Mouse (Mus musculus) layer of hippocampus, adult 9-10 months (tissue): ENCODE measurements around the gene Lgi1.
A peak's percentile ranks its signal among the peaks of the same experiment; 100 is the strongest.

Source experiments
- DNase-seq: peaks from one replicate; pipeline ENCODE4 v3.0.0; 2022; ENCODE audit warnings: low spot score

Lgi1 gene

GRCm38 (mm10) chr19:38327002-38327401 is 62.7 kb downstream of the Lgi1 start:
- no peak for DNase-seq

- no peak for DNase-seq
Observed at GRCm38 (mm10) chr19:38328010-38328409, 63.7 kb downstream of the Lgi1 start.

DNA sequence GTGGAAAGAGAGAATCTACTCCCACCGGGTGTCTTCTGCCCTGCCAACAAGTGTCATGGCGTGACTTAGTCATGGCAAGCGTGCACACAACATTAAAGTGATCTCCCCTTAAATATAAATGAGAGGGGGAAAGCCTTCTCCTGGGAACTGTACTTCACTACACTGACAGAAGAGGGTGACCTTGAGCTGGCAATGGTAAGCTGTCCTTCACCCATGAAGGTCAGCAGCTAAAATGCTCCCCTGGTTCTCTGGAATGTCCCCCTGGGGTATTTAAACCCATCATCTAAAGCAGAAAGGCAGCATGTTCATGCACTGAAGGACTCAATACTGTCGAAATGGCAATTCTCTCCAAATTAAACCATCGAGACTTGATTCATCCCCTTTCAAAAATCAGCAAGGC is 64.9 kb downstream of the Lgi1 start:
- DNase-seq = no peak

DNA sequence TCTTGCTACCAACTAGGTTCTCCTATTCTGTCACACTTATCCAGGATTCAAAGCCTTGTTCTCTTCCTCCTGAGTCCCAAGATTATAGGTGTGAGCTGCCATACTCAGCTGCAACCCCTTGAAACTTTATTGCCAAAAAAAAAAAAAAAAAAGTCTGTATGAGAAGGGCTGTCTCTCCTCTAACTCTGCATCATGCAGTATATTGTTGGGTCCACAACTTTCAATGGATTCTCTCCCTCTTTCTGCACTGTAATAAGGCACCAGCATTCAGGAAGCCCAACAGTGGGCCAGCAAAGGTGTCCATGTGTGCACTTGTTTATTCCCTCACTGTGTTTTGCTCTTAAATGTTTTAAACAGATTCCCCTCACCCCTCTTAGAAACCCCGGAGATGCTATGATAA is 66.7 kb downstream of the Lgi1 start:
- DNase-seq = no peak

GRCm38 (mm10) chr19:38332245-38332644 is 67.9 kb downstream of the Lgi1 start:
- DNase-seq = no peak

DNA sequence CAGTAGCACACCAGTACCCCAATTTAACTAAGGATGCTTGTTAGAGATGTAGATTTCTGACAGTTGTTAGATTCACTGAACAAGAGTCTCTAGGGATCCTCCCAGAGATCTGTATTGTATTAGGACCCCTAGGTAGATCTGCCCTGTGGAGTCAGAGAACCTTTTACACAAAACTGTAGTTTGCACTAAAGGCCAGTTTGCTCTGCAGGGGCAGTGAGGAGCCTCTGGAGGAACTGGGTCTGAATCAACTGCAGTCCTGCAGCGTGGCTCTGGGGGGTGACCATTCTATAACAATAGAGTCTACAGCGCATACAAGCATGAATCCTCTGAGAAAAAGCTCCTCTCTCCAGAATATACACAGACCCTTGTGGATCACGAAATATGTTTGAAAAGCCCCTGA is 68.5 kb downstream of the Lgi1 start:
- DNase-seq = no peak

- DNase-seq = no peak
Observed at GRCm38 (mm10) chr19:38336553-38336952, 72.2 kb downstream of the Lgi1 start.

DNA sequence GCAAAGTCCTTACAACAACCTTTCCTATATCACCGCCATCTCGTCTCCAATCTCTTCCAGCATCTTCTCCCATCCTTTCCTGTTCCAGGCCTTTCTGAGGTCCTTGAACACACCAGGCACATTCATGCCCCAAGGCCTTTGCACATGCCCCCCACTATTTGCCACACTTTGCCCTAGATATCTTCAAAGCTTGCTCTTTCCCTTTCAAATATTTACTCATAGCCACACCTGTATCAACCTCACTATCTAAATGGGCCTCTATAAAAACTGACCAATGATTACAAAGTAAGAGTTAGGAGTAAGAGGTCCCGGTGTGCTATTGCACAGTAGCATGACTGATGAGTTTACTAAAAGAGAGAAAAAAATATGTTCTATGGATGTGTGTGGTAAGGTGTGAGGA is 73.0 kb downstream of the Lgi1 start:
- no peak for DNase-seq

DNA sequence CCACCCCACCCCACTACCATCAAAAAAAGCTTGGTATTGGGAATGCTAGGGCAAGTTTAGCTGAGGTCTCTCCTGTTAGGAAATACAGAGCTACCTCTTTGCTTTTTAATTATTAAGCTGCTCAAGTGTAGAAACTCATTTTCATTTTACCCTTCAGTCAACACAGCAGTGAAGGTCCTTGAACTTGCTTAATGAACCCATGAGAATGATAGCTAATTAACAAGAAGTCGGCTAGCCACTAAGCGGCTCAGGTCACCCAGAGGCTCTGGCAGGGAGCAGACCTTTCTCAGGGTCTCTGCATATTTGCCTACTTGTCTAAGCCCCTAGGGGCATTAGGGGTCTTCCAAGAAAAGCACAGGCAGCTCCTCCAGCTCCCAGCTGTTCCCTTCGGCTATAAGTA is 75.4 kb downstream of the Lgi1 start:
- no peak for DNase-seq

DNA sequence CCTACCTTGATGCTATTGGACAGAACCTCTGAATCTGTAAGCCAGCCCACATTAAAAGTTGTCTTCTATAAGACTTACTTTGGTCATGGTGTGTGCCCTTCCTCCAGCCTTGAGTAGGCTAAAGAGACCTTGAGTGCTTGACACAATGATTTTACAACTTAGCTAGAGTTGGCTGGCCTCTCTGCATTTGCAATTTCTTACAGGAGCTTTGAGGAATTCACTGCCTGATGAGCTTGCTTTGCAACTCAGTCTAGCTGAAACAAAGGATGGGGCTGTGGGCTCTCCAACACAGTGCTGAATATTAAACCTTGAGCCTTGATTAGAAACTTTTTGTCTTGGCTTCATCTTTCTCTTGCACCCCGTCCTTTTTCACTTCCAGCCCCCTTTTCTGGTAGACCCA is 78.9 kb downstream of the Lgi1 start:
- no peak for DNase-seq

GRCm38 (mm10) chr19:38348271-38349012 is 84.1 kb downstream of the Lgi1 start:
- DNase-seq = no peak

- no peak for DNase-seq
Observed at GRCm38 (mm10) chr19:38349013-38349341, 84.6 kb downstream of the Lgi1 start.

GRCm38 (mm10) chr19:38351202-38351601 is 86.9 kb downstream of the Lgi1 start:
- DNase-seq = no peak

DNA sequence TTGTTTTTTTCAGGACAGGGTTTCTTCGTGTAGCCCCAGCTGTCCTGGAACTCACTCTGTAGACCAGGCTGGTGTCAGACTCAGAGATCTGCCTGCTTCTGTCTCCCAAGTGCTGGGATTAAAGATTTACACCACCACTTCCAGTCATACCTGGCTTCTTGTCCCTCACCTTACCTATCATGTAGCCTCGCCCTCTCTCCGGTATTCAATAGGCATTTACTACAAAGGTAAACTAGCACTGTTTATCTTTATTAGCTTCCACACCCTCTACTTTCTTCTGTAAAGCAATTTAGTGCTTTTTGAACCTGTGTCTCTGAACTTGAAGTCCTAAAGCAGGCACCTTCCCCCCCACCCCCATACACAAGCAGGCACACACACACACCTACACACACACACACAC is 87.4 kb downstream of the Lgi1 start:
- no peak for DNase-seq

GRCm38 (mm10) chr19:38352495-38353130 is 88.3 kb downstream of the Lgi1 start:
- DNase-seq = peak; percentile 70

DNA sequence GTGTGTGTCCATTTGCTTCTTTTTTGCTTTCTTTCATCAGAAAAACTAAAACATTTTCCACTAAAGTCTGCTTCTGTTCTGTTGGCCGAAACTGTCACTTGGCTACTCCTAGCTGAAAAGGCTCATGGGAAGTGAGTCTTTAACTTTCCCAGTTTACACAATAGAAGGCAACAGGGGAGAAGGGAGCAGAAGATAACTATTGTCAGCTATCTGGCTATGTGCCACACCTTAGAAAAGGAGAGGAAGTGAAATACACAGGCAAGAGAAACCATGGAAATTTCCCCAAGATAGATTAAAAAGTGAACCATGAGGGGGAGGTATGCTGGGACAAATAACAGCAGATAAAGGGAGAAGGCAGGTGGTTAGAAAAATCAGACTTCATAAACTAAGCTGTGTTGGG is 89.9 kb downstream of the Lgi1 start:
- no peak for DNase-seq

GRCm38 (mm10) chr19:38354819-38355360 is 90.6 kb downstream of the Lgi1 start:
- DNase-seq = no peak

DNA sequence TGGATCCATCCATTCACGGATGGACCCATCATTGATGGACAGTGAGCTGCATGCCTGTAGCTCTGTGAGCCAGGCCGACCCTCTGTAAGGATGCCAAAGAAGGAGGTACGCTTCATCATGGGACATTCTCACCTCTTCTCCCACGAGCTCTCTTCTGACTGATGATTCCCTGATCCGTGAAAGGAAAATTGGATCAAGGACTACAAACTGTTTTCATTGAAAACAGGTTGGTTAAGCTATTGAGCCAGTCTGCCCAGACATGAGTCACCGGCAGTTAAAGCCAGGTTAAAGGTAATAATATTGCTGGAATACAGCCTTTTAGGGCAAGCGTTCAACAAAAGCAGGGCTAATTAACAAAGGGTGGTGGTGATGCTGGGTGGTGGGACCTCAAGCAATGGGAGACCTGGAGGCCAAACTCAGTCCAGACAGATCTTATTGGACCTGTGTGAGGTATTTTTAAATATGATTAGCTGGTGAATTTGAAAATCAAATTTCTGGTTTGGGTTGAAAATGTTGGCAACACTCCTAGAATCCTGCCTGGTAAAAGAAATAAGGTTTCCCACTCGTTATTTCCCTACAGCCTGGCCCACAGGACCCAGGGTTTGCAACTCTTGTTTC is 92.0 kb downstream of the Lgi1 start:
- no peak for DNase-seq

DNA sequence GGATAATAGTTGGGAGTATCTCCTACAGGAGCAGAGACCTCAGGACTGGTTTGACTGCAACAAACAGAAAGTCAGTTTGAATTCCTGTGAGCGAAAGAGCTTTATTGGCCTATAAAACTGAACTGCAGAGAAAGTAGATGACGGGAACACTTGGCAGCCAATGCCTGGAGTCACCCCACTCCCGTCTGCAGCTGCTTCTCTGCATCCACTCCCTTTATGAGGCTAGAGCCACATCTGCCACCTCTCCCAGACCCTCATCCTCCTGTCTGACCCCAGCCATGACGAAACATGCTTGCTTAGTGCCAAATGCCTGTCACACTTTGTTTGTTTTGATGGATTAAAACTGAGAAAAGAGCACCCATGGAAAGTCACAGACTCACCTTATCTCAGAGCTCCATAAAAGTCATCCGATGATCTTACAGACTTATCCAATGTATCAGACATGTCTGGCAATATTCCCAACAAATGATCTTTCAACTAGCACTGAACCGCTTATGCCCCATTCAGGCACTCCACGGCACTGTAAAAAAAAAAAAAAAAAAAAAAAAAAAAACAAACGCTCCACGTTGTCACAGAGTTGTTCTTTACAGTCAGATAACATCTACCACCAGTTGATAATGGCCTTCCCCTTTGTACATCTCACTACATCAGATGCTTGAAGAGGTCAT is 93.8 kb downstream of the Lgi1 start:
- no peak for DNase-seq

DNA sequence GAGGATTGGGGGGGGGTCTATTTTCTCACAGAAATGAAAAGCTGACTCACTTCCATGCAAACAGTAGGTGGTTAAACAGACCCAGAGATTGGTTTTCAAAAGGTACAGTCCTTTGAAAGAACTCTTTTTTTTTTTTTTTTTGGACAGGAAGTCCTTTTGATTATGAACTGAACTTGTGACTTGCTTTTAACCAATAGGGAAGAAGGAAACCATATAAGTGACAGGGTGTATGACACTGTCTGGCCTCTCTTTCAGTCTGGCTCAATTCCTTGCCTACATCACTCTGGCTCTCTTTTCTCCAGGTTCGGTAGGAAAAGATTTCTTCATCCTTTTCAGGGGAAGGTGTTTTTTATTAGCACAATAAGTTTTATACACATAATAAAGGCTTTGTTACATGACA is 95.0 kb downstream of the Lgi1 start:
- DNase-seq = no peak
